Mouse (Mus musculus) MEL (cell line): ENCODE data around the gene Psen2. TPM values are rescaled to one million over a fixed set of nuclear protein-coding genes. Genes with fewer than 3 reads are reported as not detected.

ENCODE experiments used
- DNase-seq: peaks from one replicate; pipeline ENCODE4 v3.0.0; 2011; ENCODE audit warnings: low read depth, low spot score
- H3K27ac ChIP-seq: 2 replicates; pipeline ENCODE4 v1.5.1; 2012; ENCODE audit warnings: low read depth, mild to moderate bottlenecking, control low read depth, low read length, moderate library complexity; ENCODE audit not compliant: control insufficient read depth
- H3K27me3 ChIP-seq, 2 experiments: fragments of 150-350 bp in 1 of 2; sonication (generic) in 1 of 2; 2 replicates each; pipeline ENCODE4 v1.6.1; 2012; ENCODE audit warnings: low read length in 2 of 2, mild to moderate bottlenecking in 2 of 2, improper control_type of control experiment in 1 of 2, moderate library complexity in 1 of 2; ENCODE audit not compliant: insufficient read depth in 2 of 2, control insufficient read depth in 1 of 2
- H3K36me3 ChIP-seq, 2 experiments: 2 replicates each; pipeline ENCODE4 v1.6.1; 2012 to 2014; ENCODE audit warnings: low read length in 2 of 2, improper control_type of control experiment in 1 of 2, inconsistent platforms in 1 of 2, mild to moderate bottlenecking in 1 of 2; ENCODE audit not compliant: insufficient read depth in 2 of 2, control insufficient read depth in 1 of 2
- H3K4me1 ChIP-seq, 2 experiments: fragments of 150-350 bp in 1 of 2; sonication (generic) in 1 of 2; 2 replicates each; pipeline ENCODE4 v1.6.1; 2012; ENCODE audit warnings: low read length in 2 of 2, improper control_type of control experiment in 1 of 2, mild to moderate bottlenecking in 1 of 2; ENCODE audit not compliant: insufficient read depth in 2 of 2, control insufficient read depth in 1 of 2
- H3K4me3 ChIP-seq, 2 experiments: fragments of 150-350 bp in 1 of 2; sonication (generic) in 1 of 2; 2 replicates each; pipeline ENCODE4 v1.5.1; 2012; ENCODE audit warnings: low read depth in 2 of 2, low read length in 2 of 2, mild to moderate bottlenecking in 2 of 2, moderate library complexity in 2 of 2, control low read depth in 1 of 2, improper control_type of control experiment in 1 of 2; ENCODE audit not compliant: control insufficient read depth in 1 of 2, insufficient read depth in 1 of 2
- H3K79me2 ChIP-seq: 2 replicates; pipeline ENCODE4 v1.6.1; 2012; ENCODE audit warnings: mild to moderate bottlenecking, low read length, moderate library complexity; ENCODE audit not compliant: control insufficient read depth, poor library complexity, insufficient read depth
- H3K9ac ChIP-seq: 2 replicates; pipeline ENCODE4 v1.6.1; 2012; ENCODE audit warnings: low read depth, mild to moderate bottlenecking, control low read depth, low read length, moderate library complexity; ENCODE audit not compliant: control insufficient read depth, poor library complexity, severe bottlenecking
- H3K9me3 ChIP-seq: fragments of 150-350 bp; sonication (generic); replicated peaks from 2 replicates; pipeline ENCODE4 v1.6.1; 2012; ENCODE audit warnings: mild to moderate bottlenecking, low read length, improper control_type of control experiment, moderate library complexity; ENCODE audit not compliant: insufficient read depth
- CHD1 ChIP-seq: IDR thresholded peaks from 2 replicates; pipeline ENCODE4 v1.6.1; 2012; ENCODE audit warnings: low read depth, mild to moderate bottlenecking, inconsistent platforms, low read length, improper control_type of control experiment
- CTCF ChIP-seq, 3 experiments: IDR thresholded peaks in 2 of 3; conservative IDR thresholded peaks in 1 of 3; 2 replicates each; pipeline ENCODE4 v1.5.1; 2011 to 2012; ENCODE audit warnings: low read length in 3 of 3, low read depth in 2 of 3, mild to moderate bottlenecking in 2 of 3, improper control_type of control experiment in 1 of 3, inconsistent platforms in 1 of 3, mixed read lengths in 1 of 3, moderate library complexity in 1 of 3; ENCODE audit not compliant: control insufficient read depth in 1 of 3, insufficient read depth in 1 of 3, poor library complexity in 1 of 3, severe bottlenecking in 1 of 3
- E2F4 ChIP-seq: IDR thresholded peaks from 2 replicates; pipeline ENCODE4 v1.6.1; 2011; ENCODE audit warnings: low read depth, low read length, improper control_type of control experiment, borderline replicate concordance
- ELF1 ChIP-seq: IDR thresholded peaks from 2 replicates; pipeline ENCODE4 v1.6.1; 2014; ENCODE audit warnings: low read depth, mild to moderate bottlenecking, inconsistent platforms, low read length, improper control_type of control experiment, moderate library complexity
- EP300 ChIP-seq, 2 experiments: IDR thresholded peaks; 2 replicates each; pipeline ENCODE4 v1.6.1; 2011; ENCODE audit warnings: improper control_type of control experiment in 2 of 2, low read length in 2 of 2, low read depth in 1 of 2, mild to moderate bottlenecking in 1 of 2
- ETS1 ChIP-seq: IDR thresholded peaks from 2 replicates; pipeline ENCODE4 v1.6.1; 2012; ENCODE audit warnings: low read depth, mild to moderate bottlenecking, inconsistent platforms, low read length, improper control_type of control experiment, moderate library complexity
- GABPA ChIP-seq: IDR thresholded peaks from 2 replicates; pipeline ENCODE4 v1.6.1; 2012; ENCODE audit warnings: low read depth, mild to moderate bottlenecking, inconsistent platforms, low read length, improper control_type of control experiment, moderate library complexity
- GATA1 ChIP-seq: IDR thresholded peaks from 2 replicates; pipeline ENCODE4 v1.6.1; 2011; ENCODE audit warnings: low read depth, low read length, improper control_type of control experiment
- HCFC1 ChIP-seq: IDR thresholded peaks from 2 replicates; pipeline ENCODE4 v1.6.1; 2012; ENCODE audit warnings: low read depth, mild to moderate bottlenecking, inconsistent platforms, low read length, improper control_type of control experiment, moderate library complexity
- JUND ChIP-seq: IDR thresholded peaks from 2 replicates; pipeline ENCODE4 v1.6.1; 2011; ENCODE audit warnings: low read depth, mild to moderate bottlenecking, improper control_type of control experiment, low read length
- KAT2A ChIP-seq: conservative IDR thresholded peaks from 2 replicates; pipeline ENCODE4 v1.6.1; 2012; ENCODE audit warnings: low read depth, low read length, improper control_type of control experiment, inconsistent platforms
- MAX ChIP-seq: IDR thresholded peaks from 2 replicates; pipeline ENCODE4 v1.6.1; 2011; ENCODE audit warnings: low read length, improper control_type of control experiment
- MAZ ChIP-seq: IDR thresholded peaks from 2 replicates; pipeline ENCODE4 v1.6.1; 2012; ENCODE audit warnings: low read depth, mild to moderate bottlenecking, inconsistent platforms, low read length, improper control_type of control experiment
- MEF2A ChIP-seq: IDR thresholded peaks from 2 replicates; pipeline ENCODE4 v1.6.1; 2014; ENCODE audit warnings: low read depth, mild to moderate bottlenecking, inconsistent platforms, low read length, improper control_type of control experiment; ENCODE audit not compliant: poor library complexity, insufficient replicate concordance, severe bottlenecking; ENCODE audit errors: extremely low read depth
- MXI1 ChIP-seq: IDR thresholded peaks from 2 replicates; pipeline ENCODE4 v1.6.1; 2011; ENCODE audit warnings: mild to moderate bottlenecking, low read depth, low read length, improper control_type of control experiment
- MYB ChIP-seq: IDR thresholded peaks from 2 replicates; pipeline ENCODE4 v1.6.1; 2011; ENCODE audit warnings: mild to moderate bottlenecking, low read depth, low read length, improper control_type of control experiment
- MYC ChIP-seq: IDR thresholded peaks from 2 replicates; pipeline ENCODE4 v1.6.1; 2011; ENCODE audit warnings: low read depth, mild to moderate bottlenecking, low read length, improper control_type of control experiment, moderate library complexity
- NELFE ChIP-seq: IDR thresholded peaks from 2 replicates; pipeline ENCODE4 v1.6.1; 2011; ENCODE audit warnings: low read depth, low read length, improper control_type of control experiment
- POLR2A ChIP-seq, 2 experiments: IDR thresholded peaks; 2 replicates each; pipeline ENCODE4 v1.6.1; 2011 to 2012; ENCODE audit warnings: low read length in 2 of 2, mild to moderate bottlenecking in 2 of 2, control low read depth in 1 of 2, improper control_type of control experiment in 1 of 2, low read depth in 1 of 2, moderate library complexity in 1 of 2; ENCODE audit not compliant: control insufficient read depth in 1 of 2, insufficient read depth in 1 of 2, poor library complexity in 1 of 2
- POLR2AphosphoS2 ChIP-seq: IDR thresholded peaks from 2 replicates; pipeline ENCODE4 v1.6.1; 2011; ENCODE audit warnings: low read length, improper control_type of control experiment
- POLR2AphosphoS5 ChIP-seq: IDR thresholded peaks from 2 replicates; pipeline ENCODE4 v1.6.1; 2012; ENCODE audit warnings: low read depth, borderline replicate concordance, mild to moderate bottlenecking, inconsistent platforms, low read length, moderate library complexity, mixed read lengths
- RAD21 ChIP-seq: IDR thresholded peaks from 2 replicates; pipeline ENCODE4 v1.6.1; 2011; ENCODE audit warnings: mild to moderate bottlenecking, low read depth, low read length, improper control_type of control experiment
- RCOR1 ChIP-seq: IDR thresholded peaks from 2 replicates; pipeline ENCODE4 v1.6.1; 2012; ENCODE audit warnings: low read depth, mild to moderate bottlenecking, inconsistent platforms, low read length, improper control_type of control experiment
- SIN3A ChIP-seq: IDR thresholded peaks from 2 replicates; pipeline ENCODE4 v1.6.1; 2012; ENCODE audit warnings: low read length, improper control_type of control experiment, inconsistent platforms
- SMC3 ChIP-seq: IDR thresholded peaks from 2 replicates; pipeline ENCODE4 v1.6.1; 2011; ENCODE audit warnings: low read depth, low read length, improper control_type of control experiment
- TAL1 ChIP-seq: IDR thresholded peaks from 2 replicates; pipeline ENCODE4 v1.6.1; 2012; ENCODE audit warnings: mild to moderate bottlenecking, inconsistent platforms, low read length, moderate library complexity, mixed read lengths
- TBP ChIP-seq: IDR thresholded peaks from 2 replicates; pipeline ENCODE4 v1.8.0; 2011; ENCODE audit warnings: low read depth, low read length, improper control_type of control experiment
- TCF12 ChIP-seq: IDR thresholded peaks from 2 replicates; pipeline ENCODE4 v1.6.1; 2014; ENCODE audit warnings: low read depth, mild to moderate bottlenecking, inconsistent platforms, low read length, improper control_type of control experiment, moderate library complexity
- UBTF ChIP-seq: IDR thresholded peaks from 2 replicates; pipeline ENCODE4 v1.6.1; 2012; ENCODE audit warnings: low read depth, mild to moderate bottlenecking, inconsistent platforms, low read length, improper control_type of control experiment, moderate library complexity, borderline replicate concordance; ENCODE audit not compliant: insufficient read depth
- USF1 ChIP-seq: IDR thresholded peaks from 2 replicates; pipeline ENCODE4 v1.6.1; 2014; ENCODE audit warnings: low read depth, mild to moderate bottlenecking, inconsistent platforms, low read length, improper control_type of control experiment, moderate library complexity
- ZC3H11A ChIP-seq: IDR thresholded peaks from 2 replicates; pipeline ENCODE4 v1.6.1; 2012; ENCODE audit warnings: low read depth, mild to moderate bottlenecking, inconsistent platforms, low read length, improper control_type of control experiment
- ZMIZ1 ChIP-seq: IDR thresholded peaks from 2 replicates; pipeline ENCODE4 v1.6.1; 2012; ENCODE audit warnings: low read depth, mild to moderate bottlenecking, inconsistent platforms, low read length, improper control_type of control experiment, moderate library complexity
- ZNF384 ChIP-seq: IDR thresholded peaks from 2 replicates; pipeline ENCODE4 v1.6.1; 2012; ENCODE audit warnings: low read depth, mild to moderate bottlenecking, inconsistent platforms, low read length, improper control_type of control experiment
- polyA plus RNA-seq, 2 experiments: library from polyadenylated mRNA; stranded (reverse) in 1 of 2; unstranded in 1 of 2; fragments of >175 nt in 1 of 2; fragments of >200 nt in 1 of 2; gene quantifications; 2 replicates each; pipeline versions ENCODE4 v1.2.1 to v1.2.4; 2012; ENCODE audit warnings: low replicate concordance in 2 of 2, low read depth in 1 of 2; ENCODE audit not compliant: insufficient read length in 2 of 2, insufficient read depth in 1 of 2, missing spikeins in 1 of 2
- total RNA-seq: library from RNA; depleted of rRNA; stranded (reverse); fragments of 300-350 nt; gene quantifications from 2 replicates; pipeline ENCODE4 v1.2.3, GENCODE M21; 2012; rRNA removed

The Psen2 gene
- total RNA-seq (37.0 and 39.2 TPM in 2 replicates), polyA plus RNA-seq (10 to 100 TPM in 1 of 2 experiments, not detected in 1; 35.0 TPM)

DNA sequence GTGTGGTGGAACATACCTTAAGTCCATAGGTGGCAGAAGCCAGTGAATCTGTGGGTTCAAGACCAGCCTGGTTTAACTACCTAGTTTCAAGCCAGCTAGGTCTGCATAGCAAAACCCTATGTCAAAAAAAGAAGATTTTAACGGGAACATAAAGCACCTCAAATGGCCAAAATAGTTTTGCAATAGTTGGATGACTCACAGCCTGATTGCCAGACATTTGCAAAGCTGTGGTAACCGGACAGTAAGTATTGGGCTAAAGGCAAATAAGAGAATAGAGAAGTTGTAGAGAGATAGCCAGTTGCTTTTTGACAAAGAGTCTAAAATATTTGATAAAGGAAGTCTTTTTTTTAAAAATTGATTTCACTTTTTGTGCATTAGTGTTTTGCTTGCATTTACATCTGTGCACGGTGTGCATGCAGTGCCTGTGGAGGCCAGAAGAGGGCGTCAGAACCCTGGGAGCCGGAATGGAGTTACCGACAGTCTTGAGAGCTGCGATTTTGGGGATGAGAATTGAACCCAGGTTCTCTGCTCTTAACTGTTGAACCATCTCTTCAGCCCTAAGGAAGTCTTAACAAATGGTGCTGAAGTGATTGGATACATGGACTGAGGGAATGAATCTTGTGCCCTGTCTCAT, at the start of gene Psen2:
Gene Psen2, minus strand, starts transcription at position 75 of the 634 bp plus-strand sequence.
- DNase-seq = peak; percentile 73
- H3K4me3 ChIP-seq = peak within 1 kb of the TSS in 1 of 2 experiments; percentile 14; a peak in 1 of 4 replicates
- no peaks in the 10 kb centered on the region for H3K27me3 ChIP-seq
- no peaks in the 10 kb centered on the region for H3K79me2 ChIP-seq
- peaks cover 14 to 35% of the 10 kb centered on the region in 2 experiments for H3K4me1 ChIP-seq
- H3K9ac ChIP-seq = peak within 1 kb of the TSS; percentile 10; the same call in 1 of the 2 replicates
- H3K36me3 ChIP-seq = peaks cover 0 to 41% of the 10 kb centered on the region in 2 experiments; a peak in 2 of 4 replicates
- H3K27ac ChIP-seq = peak within 1 kb of the TSS; percentile 87
- no peak for TF ChIP-seq KAT2A
- no peak for TF ChIP-seq RCOR1
- no peak for TF ChIP-seq ELF1
- TF ChIP-seq CHD1 = no peak
- TF ChIP-seq SIN3A = 0 out of 2 replicates have a peak, but pooled peaks have one; percentile 3
- peak; percentile 59 for TF ChIP-seq RAD21
- TF ChIP-seq MYB = no peak
- TF ChIP-seq TCF12 = no peak
- no peak for TF ChIP-seq MEF2A
- peak; percentile 42; the same call in 1 of the 2 replicates for TF ChIP-seq GATA1
- peak; percentile 42 for TF ChIP-seq ZC3H11A
- TF ChIP-seq POLR2A (IDR thresholded peaks at IDR 0.05; ENCODE audit: control insufficient read depth in 1 of 2, insufficient read depth in 1 of 2, low read depth in 1 of 2, low read length in 2 of 2, poor library complexity in 1 of 2) = no peak
- TF ChIP-seq MYC = no peak
- TF ChIP-seq EP300 (IDR thresholded peaks at IDR 0.05; ENCODE audit: low read depth in 1 of 2, low read length in 2 of 2) = peak in 1 of 2 experiments; percentile 73; a peak in 3 of 4 replicates
- no peak for TF ChIP-seq POLR2AphosphoS2
- peak; percentile 15; the same call in 1 of the 2 replicates for TF ChIP-seq TAL1
- no peak for TF ChIP-seq MXI1
- TF ChIP-seq MAX = no peak
- no peak for TF ChIP-seq USF1
- no peak for TF ChIP-seq HCFC1
- TF ChIP-seq ETS1 = no peak; the same call in 1 of the 2 replicates
- TF ChIP-seq JUND = peak; percentile 58; the same call in 1 of the 2 replicates
- TF ChIP-seq ZNF384 = peak; percentile 68
- TF ChIP-seq NELFE = no peak
- no peak for TF ChIP-seq MAZ
- TF ChIP-seq E2F4 = no peak
- peak; percentile 69 to 81 (median 76) for TF ChIP-seq CTCF (IDR thresholded peaks at IDR 0.05 in 2 of 3, conservative IDR thresholded peaks at IDR 0.05 in 1 of 3; ENCODE audit: control insufficient read depth in 1 of 3, insufficient read depth in 1 of 3, low read depth in 2 of 3, low read length in 3 of 3, poor library complexity in 1 of 3, severe bottlenecking in 1 of 3)
- no peak for TF ChIP-seq ZMIZ1
- no peak for TF ChIP-seq POLR2AphosphoS5
- TF ChIP-seq SMC3 = peak; percentile 43
- no peak for TF ChIP-seq UBTF
- TF ChIP-seq GABPA = no peak
- no peak for TF ChIP-seq TBP
- TF ChIP-seq, all 39 proteins: peak for 10
- H3K9me3 ChIP-seq = no peaks in the 10 kb centered on the region
